Comparison of ENCODE assay signal across 17 mouse cellular contexts in the genomic region with DNA sequence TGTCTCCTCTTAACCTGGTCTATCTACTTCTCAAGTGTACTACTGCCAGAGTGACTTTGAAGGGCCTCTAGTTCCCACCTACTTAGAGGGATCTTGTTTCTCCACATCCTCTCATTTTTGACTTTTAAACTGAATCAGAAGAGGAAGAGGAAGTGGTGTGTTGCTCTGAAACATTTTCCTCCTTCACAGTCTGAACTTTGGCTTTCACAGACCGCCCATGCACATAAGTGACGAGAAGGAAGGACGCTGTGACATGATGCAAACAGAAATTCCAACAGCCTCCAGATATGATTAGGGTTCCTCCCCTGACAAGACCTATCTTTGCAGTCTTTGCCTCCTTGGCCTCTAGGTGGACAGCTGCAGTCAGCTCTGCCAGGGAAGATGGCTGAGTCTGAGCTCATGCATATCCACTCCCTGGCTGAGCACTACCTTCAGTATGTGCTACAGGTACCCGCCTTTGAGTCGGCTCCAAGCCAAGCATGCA. TPM values are rescaled to one million over a fixed set of nuclear protein-coding genes. Genes with fewer than 3 reads are reported as not detected.
DNase-seq lines count a peak whose midpoint lies in the region; ATAC-seq lines count a peak whose summit lies in the region.
"Not testable (repeated sequence)": the region's sequence is repeated elsewhere in the genome, so short reads cannot be mapped to it uniquely, and the experiment has no call there.
"Had no signal": no experiment of that assay in that cellular context is flagged by ENCODE, and none has a peak within 500 bp of the region (broad histone marks: within the 10 kb centered on the region; RNA-seq: fewer than 3 reads in every experiment).

A gene (plus strand): TSS at position 231 of the 484 bp plus-strand sequence.

- 50% methylated on average over 5 of the region's 5 CpGs for WGBS in liver, embryonic 15.5 days (ENCODE audit: insufficient replicate concordance)

- H3K9ac ChIP-seq in liver, embryonic 15.5 days: not testable (repeated sequence)

- H3K27ac ChIP-seq in liver, embryonic 15.5 days (replicated peaks): not testable (repeated sequence)

- not testable (repeated sequence) for H3K9me3 ChIP-seq in liver, embryonic 15.5 days (replicated peaks)

- not testable (repeated sequence) for H3K27me3 ChIP-seq in liver, embryonic 15.5 days

- not testable (repeated sequence) for H3K4me1 ChIP-seq in liver, embryonic 15.5 days (replicated peaks)

- H3K36me3 ChIP-seq in liver, embryonic 15.5 days (replicated peaks): not testable (repeated sequence)

- not testable (repeated sequence) for H3K4me3 ChIP-seq in liver, embryonic 15.5 days (replicated peaks)

- DNase-seq in T-cell, adult 2 months (ENCODE audit: low spot score): peak; percentile 69
- peak; percentile 24 for DNase-seq in lung, postnatal 10 days
- DNase-seq in thymus, adult 18-20 months: peak; percentile 3 to 30

- not testable (repeated sequence) for H3K4me2 ChIP-seq in liver, embryonic 15.5 days

- peak; percentile 52 for ATAC-seq in common myeloid progenitor, adult 5-6 weeks (replicated peaks; ENCODE audit: low read depth, poor library complexity, severe bottlenecking)
- ATAC-seq in hematopoietic stem cell, adult 5-6 weeks (replicated peaks in 1 of 2; ENCODE audit: insufficient read depth in 1 of 2, low FRiP score in 2 of 2, low TSS enrichment in 1 of 2, low read depth in 1 of 2, poor library complexity in 2 of 2, severe bottlenecking in 2 of 2): peak; percentile 65 to 77; a peak in 3 of 4 replicates
- peak; percentile 49; the same call in 1 of the 2 replicates for ATAC-seq in liver, embryonic 15.5 days (ENCODE audit: insufficient read depth)
- peak; percentile 84 for ATAC-seq in monocyte, adult 5-6 weeks (replicated peaks; ENCODE audit: insufficient number of reproducible peaks, low FRiP score, low TSS enrichment, poor library complexity, severe bottlenecking)

RNA-seq across cellular contexts. Expression of the gene that starts here (rescaled TPM):
- total RNA-seq in common myeloid progenitor, adult 5-6 weeks (2017): 0.41 TPM in 1 of 2 replicates, not detected in the other
- total RNA-seq in hematopoietic stem cell, adult 5-6 weeks (2017): not detected in 2 replicates
- polyA plus RNA-seq in liver, embryonic 15.5 days (2015; fragmentation: Nextera tagmentation; extraction: Ambion mirVana): 0.35 and 0.83 TPM in 2 replicates
- 109 to 201 TPM (median 189 TPM) in 3 replicates for total RNA-seq in monocyte, adult 5-6 weeks (2017)
- total RNA-seq: gastrocnemius, postnatal 25 days; layer of hippocampus, postnatal 10 days had no signal
- polyA plus RNA-seq: forebrain, embryonic 15.5 days; heart, embryonic 11.5 days; hindbrain, embryonic 13.5 days; kidney, embryonic 14.5 days; limb, embryonic 10.5 days; liver, embryonic 11.5 days; midbrain, embryonic 13.5 days; neural tube, embryonic 14.5 days had no signal

Comparison
In these comparisons a context has a peak if more than half of its experiments do, and no peak if none do; other contexts are left out.
1. RNA of the gene that starts here (total RNA-seq): 109 to 201 TPM in monocyte, adult 5-6 weeks; 0.41 TPM in common myeloid progenitor, adult 5-6 weeks and not detected in hematopoietic stem cell, adult 5-6 weeks; every median in the first group is over 10 times any median in the second.
2. Peak in ATAC-seq in common myeloid progenitor, adult 5-6 weeks; RNA of the gene not detected or under 1 TPM.
3. Peak in ATAC-seq in hematopoietic stem cell, adult 5-6 weeks; RNA of the gene not detected or under 1 TPM.
4. Peak in ATAC-seq in liver, embryonic 15.5 days; RNA of the gene not detected or under 1 TPM.
5. DNase-seq: peak in every context shown above with its lines; median percentile 69 in T-cell, adult 2 months; 24 in lung, postnatal 10 days; 16 in thymus, adult 18-20 months.
6. Peak in every context shown above with its lines, with median percentiles within 50 percentile points of each other: ATAC-seq.